Mouse (Mus musculus): ENCODE data around the gene Zwint.

The Zwint gene

GRCm38 (mm10) chr10:72654270-72655016 is at the start of gene Zwint:
TSS of gene Zwint (plus strand) at chr10:72654845.
- peak; percentile 97 for DNase-seq (ENCODE audit: low spot score)

DNA sequence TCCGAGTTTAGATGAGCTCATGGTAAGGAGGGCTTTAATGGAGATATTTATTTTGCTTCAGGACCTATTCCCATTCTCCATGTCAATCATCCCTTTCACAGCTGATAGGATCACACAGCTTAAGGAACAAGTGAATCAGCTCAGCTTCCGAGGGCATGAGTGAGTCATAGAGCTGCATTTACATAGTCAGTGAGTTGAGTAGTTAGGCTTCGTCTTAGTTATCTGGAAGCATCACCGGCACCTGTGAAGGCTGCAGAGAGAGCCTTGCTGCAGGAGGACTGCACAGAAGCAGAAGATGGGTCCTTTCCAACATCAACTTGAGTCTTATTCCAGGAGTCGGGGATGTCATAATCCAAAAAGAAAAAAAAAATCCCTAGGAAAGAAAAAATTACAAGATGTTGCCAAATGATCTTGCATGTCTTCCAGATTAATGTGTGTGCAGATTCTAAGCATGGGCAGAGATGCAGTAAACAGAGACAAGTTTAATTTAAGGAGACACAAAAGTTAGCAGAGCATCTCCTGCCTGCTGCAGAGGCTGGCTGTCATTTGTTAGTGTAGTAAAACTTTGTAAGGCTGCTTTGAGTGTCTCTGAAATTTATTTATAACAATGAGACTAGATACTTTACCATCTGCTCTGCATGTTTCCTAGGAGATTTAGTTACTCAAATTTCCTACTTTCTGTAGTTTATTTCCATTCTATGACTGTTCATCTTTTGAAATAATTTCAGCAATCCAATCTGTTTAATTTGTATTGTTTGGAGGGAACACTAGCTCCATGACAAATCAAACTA is 41.3 kb upstream of the Zwint start:
- DNase-seq (ENCODE audit: low spot score): no peak

- no peak for DNase-seq (ENCODE audit: low spot score)
Measured at GRCm38 (mm10) chr10:72616153-72616552, 38.5 kb upstream of the Zwint start.

GRCm38 (mm10) chr10:72620527-72620926 is 34.1 kb upstream of the Zwint start:
- peak; percentile 9 for DNase-seq (ENCODE audit: low spot score)

DNA sequence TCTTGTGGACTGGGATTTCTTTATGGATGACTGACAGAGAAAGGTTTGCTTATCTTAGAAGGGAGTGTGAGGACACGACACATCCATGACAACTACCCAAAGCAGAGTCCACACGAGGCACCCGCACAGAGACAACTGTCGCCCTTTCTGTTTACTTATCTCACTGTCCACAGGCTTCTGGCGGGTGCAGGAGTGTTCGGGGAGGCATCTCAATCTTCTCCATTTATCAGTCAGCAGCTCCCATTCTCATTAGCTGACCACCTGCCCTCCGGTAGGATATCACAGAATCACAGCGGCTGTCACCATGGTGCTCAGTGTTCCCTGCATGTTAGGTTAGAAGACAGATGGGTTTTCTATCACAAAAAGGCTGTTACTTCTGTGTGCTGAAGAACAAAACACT is 31.1 kb upstream of the Zwint start:
- DNase-seq (ENCODE audit: low spot score): no peak

DNA sequence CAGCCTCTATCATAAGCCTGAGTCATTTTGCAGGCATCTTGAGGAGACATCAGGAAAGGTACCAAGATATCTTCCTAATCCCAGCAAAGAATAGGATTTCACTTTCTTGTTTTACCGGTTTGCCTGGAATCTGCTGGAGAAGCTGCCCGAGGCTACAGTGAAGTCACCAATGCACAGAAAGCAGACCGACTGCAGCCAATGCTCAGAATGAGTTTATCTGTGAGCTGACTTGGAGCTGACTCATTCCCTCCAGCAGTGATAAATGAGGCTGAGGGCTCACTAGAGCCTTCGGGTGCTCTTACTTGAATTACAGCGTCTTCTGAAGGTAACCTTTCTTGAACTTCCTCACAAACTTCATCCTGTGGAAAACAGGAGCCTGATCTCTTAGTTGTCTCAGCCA is 20.5 kb upstream of the Zwint start:
- DNase-seq (ENCODE audit: low spot score): peak; percentile 33

- no peak for DNase-seq (ENCODE audit: low spot score)
Measured at GRCm38 (mm10) chr10:72650867-72651266, 3.8 kb upstream of the Zwint start.

GRCm38 (mm10) chr10:72653797-72654196 is 848 bp upstream of the Zwint start:
- DNase-seq (ENCODE audit: low spot score): no peak

DNA sequence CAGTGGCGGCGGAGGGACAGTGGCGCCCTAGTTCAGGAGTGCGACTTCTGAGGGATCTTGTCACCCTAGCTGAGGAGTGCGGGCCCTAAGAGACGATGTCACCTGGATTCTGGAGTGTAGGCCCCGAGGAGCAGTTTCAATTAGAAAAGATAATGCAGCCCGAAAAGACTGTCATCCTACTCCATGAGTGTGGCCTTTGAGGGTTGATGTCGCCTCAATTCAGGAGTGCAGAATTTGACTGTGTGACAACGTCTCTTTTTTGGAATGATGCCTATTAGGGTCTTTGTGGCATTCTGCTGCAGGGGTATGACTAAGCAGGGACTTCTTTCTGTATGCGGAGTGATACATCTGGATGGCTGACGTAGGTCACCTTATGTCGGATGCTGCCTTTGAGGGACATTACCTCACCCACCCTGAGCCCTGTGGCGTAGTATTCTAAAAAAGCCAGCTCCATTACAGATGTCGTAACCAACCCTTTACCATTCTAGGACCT is 418 bp downstream of the Zwint start:
- DNase-seq (ENCODE audit: low spot score): peak; percentile 80

DNA sequence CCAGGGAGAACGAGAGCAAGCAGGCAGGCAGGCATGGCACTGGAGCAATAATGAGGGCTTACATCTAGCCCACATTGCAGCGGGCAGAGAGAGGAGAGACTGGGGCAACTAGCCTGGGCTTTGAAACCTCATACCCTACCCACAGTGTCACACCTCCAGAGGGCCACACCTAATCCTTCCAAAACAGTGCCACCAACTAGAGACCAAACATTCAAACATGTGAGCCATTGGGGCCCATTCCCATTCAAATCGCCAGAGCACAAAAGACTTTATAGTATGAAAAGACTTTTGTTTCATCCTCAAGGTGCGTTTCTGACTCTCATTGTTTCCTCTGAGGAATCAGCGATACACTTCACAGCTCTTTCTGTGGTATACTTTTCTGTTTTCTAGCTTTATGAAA is 4.6 kb downstream of the Zwint start:
- DNase-seq (ENCODE audit: low spot score): no peak

DNA sequence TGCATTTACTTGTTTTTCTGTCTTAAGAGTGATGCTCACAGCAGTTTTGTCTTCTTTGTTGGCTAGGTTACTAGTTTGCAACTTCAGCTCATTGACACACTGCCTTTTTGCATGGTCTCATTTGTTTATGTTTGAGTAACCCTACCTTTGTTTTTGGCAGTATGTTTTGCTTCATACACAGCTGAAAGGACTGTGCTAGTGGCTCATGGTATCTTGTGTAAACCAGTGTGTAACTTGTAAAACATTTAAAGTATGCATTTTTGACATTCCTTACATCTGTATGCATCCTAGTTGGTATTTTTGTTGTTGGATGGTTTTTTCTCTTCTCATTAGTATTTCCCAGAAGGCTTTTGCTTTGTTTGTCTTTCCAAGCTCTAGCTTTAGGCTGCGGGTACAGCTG is 5.7 kb downstream of the Zwint start:
- no peak for DNase-seq (ENCODE audit: low spot score)

DNA sequence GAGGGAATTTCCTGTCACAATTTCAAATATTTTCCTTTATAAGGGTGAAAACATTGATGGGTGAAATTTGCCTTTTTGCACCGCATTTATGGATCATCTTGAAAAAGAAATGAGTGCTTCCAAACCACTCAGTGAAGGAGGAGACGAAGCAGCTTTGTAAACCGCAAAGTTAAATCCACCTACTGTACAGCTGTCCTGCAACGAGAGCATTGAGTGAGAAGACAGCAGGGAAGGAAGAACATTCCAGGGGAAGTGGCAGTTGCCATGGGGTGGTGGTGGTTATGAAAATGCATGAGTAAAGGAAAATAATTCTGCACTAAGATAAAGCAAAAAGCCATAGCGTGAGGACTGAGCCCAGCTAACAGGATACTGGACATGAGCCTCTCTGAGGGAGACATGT is 13.2 kb downstream of the Zwint start:
- no peak for DNase-seq (ENCODE audit: low spot score)

GRCm38 (mm10) chr10:72669086-72669485 is 14.4 kb downstream of the Zwint start:
- DNase-seq (ENCODE audit: low spot score): no peak

DNA sequence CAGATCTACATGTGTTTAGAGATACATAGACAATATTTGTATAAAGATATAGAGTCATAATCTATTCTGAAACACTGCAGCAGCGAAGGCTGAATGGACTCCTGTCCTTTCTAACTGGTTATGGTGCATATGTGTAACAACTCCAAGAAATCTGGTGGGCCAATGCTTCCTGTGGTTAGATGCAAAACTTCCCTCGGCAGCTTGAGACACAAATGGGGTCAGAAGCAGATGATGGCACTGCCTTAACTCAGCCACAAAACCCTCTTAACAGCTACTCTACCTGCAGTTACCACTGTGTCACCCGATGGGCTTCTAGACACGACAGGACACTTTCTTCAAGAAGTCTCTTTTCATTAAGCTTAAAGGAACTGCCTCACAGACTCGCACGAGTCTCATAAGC is 21.3 kb downstream of the Zwint start:
- no peak for DNase-seq (ENCODE audit: low spot score)

- DNase-seq (ENCODE audit: low spot score): no peak
Measured at GRCm38 (mm10) chr10:72676550-72676949, 21.9 kb downstream of the Zwint start.

DNA sequence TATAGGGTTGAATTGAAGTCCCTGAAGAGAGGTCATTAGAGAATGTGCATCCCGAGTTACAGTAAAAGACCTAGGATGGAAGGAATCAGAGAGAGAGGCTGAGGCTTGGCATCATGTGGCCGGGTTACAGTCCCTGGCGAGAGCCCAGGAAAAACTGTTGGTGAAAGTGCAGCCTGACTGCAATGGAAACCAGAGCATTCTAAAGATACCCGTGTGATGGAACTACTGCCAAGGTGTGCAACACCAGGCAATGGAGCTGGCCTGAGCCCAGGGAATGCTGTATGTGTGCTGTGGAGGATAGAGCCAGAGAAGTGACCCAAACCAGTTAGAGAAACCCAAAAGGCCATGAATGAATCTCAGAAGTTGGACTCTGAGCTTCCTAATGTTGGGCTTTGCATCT is 24.4 kb downstream of the Zwint start:
- no peak for DNase-seq (ENCODE audit: low spot score)

GRCm38 (mm10) chr10:72701092-72701491 is 46.4 kb downstream of the Zwint start:
- no peak for DNase-seq (ENCODE audit: low spot score)

DNA sequence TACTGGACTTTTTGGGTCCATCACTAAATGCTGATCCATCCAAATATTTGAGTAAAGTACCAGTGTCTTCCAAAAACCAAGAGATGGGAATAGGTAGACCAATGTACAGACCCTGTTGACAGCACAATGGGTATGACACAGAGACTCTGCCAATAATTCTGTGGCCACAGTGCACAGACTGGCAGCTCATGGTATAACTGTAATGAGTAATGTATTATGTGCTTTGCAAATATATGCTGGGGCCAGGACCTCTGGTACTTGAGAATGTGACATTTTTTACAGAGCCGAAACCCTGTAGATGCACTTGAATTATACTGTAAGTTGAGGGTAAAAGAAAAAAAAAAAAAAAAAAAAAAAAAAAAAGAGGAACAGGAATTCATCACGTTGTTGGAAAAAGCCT is 59.1 kb downstream of the Zwint start:
- DNase-seq (ENCODE audit: low spot score): no peak

Measured in embryo, embryonic 10 days (tissue).